Mouse (Mus musculus) small intestine, adult 2 months (tissue): Measurements from ENCODE around the gene Slc24a3. TPM values are rescaled to one million over a fixed set of nuclear protein-coding genes. Genes with fewer than 3 reads are reported as not detected.

Source experiments
- H3K27ac ChIP-seq: fragments of 200-500 bp; 2 replicates; pipeline ENCODE4 v1.5.1; 2012; ENCODE audit warnings: low read depth, low read length, control low read depth, inconsistent platforms; ENCODE audit not compliant: insufficient read depth
- H3K27me3 ChIP-seq: fragments of 200-500 bp; 2 replicates; pipeline ENCODE4 v1.6.1; 2012; ENCODE audit warnings: mild to moderate bottlenecking, moderate library complexity, low read length, inconsistent platforms; ENCODE audit not compliant: control insufficient read depth, insufficient read depth
- H3K36me3 ChIP-seq: fragments of 200-500 bp; 2 replicates; pipeline ENCODE4 v1.6.1; 2012; ENCODE audit warnings: mild to moderate bottlenecking, low read length, control low read depth, inconsistent platforms; ENCODE audit not compliant: control insufficient read depth, insufficient read depth
- H3K4me1 ChIP-seq: fragments of 200-500 bp; 2 replicates; pipeline ENCODE4 v1.6.1; 2012; ENCODE audit warnings: low read length, inconsistent platforms, mixed read lengths; ENCODE audit not compliant: control insufficient read depth, insufficient read depth, insufficient read length
- H3K4me3 ChIP-seq: fragments of 200-500 bp; 2 replicates; pipeline ENCODE4 v1.5.1; 2012; ENCODE audit warnings: low read depth, mild to moderate bottlenecking, control low read depth, inconsistent platforms, low read length, moderate library complexity
- CTCF ChIP-seq: fragments of 200-500 bp; IDR thresholded peaks from 2 replicates; pipeline ENCODE4 v1.5.1; 2012; ENCODE audit warnings: low read depth, mild to moderate bottlenecking, control low read depth, inconsistent platforms, low read length, moderate library complexity, mixed read lengths; ENCODE audit not compliant: insufficient replicate concordance, insufficient read length; ENCODE audit errors: extremely low read depth
- POLR2A ChIP-seq: fragments of 200-500 bp; IDR thresholded peaks from 2 replicates; pipeline ENCODE4 v1.6.1; 2012; ENCODE audit warnings: low read depth, mild to moderate bottlenecking, control low read depth, inconsistent platforms, low read length, moderate library complexity
- WGBS: fragments of 180-500 bp; shearing (Covaris S2); methylation state at CpG from one replicate; pipeline ENCODE4 v1.1.7; 2018; 5-methylcytosine and 5-hydroxymethylcytosine counted together
- polyA plus RNA-seq: library from polyadenylated mRNA; depleted of rRNA; stranded (reverse); fragments of >200 nt; gene quantifications from 2 replicates; pipeline ENCODE4 v1.2.3, GENCODE M21; 2012

Gene Slc24a3
- polyA plus RNA-seq, 1 experiment: 6.1 TPM

DNA sequence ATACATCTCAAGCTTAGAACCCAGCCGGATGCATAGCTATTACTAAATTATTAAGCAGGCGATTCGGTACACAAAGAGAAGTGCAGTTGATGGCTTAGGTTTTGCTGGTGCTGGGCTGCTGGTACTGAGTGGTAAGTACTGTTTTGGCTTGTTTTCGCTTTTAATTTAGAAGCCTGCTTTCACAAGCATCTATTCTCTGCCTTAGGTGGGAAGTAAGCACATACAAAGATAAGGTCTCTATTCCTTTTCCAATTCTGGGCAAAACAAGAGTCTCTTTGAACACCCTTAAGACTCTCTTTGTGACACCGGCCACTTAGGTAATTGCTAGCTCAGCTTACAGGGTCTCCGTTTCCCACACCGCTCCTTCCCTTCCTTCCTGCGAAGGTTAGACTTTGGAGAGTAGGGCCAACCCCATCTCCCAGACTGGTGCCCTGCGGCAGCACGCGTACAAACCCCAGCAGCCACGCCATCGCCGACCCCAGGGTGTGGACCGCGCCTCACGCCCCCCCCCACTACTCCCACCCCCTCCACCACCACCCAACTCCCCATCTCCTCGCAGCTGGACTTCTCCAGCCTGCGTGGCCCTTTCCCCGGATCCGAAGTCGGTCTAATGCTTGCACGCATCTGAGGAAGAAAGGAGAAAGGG is 507.1 kb downstream of the Slc24a3 start:
- H3K27ac ChIP-seq: no peak overlapping the region
- WGBS: 4% methylated on average over 23 of the region's 23 CpGs
- H3K27me3 ChIP-seq: no peaks in the 10 kb centered on the region
- H3K36me3 ChIP-seq: no peaks in the 10 kb centered on the region
- H3K4me1 ChIP-seq: no peaks in the 10 kb centered on the region
- TF ChIP-seq CTCF (no peak), POLR2A (no peak)
- H3K4me3 ChIP-seq: peak overlapping the region; percentile 77

DNA sequence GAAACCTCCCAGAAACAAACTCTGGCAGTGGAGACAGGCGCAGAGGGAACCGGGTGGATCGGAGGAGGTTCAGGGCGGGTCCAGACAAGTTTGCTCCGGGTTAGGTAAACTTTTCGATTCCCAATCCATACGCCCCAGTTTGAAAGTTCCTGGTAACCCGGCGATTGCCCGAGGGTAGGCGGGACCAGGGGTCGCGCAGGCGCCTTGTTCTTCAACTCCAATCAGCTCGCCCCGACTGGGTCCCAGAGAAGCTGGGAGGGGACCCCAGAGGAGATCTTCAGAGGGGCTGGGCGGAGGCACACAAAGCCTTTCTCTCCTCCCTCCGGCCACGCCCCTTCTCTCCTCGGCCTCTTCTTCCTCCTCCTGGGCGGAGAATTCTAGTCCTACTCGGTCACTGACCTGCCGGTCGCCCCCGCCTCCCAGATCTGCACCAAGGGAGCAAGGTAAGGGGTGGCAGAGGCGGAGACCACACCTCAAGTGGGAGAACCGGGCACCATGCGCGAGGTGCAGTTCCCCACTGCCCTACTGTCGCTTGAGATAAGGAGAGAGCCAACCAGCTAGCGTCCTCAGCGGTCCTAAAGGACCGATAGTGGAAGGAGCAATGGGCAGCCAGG is 507.7 kb downstream of the Slc24a3 start, which contains the start of gene Rin2:
Gene Rin2 (plus strand): TSS at position 74 of the 614 bp plus-strand sequence.
- peak within 1 kb of the TSS; percentile 77 for H3K4me3 ChIP-seq
- TF ChIP-seq POLR2A (no peak; the same call in 1 of the 2 replicates), CTCF (no peak)
- H3K36me3 ChIP-seq: no peaks in the 10 kb centered on the region
- WGBS: under 1% methylated on average over 33 of the region's 33 CpGs
- no peaks in the 10 kb centered on the region for H3K27me3 ChIP-seq
- H3K4me1 ChIP-seq: peaks cover under 1% of the 10 kb centered on the region; the same call in 1 of the 2 replicates
- H3K27ac ChIP-seq: peak within 1 kb of the TSS; percentile 18; the same call in 1 of the 2 replicates

DNA sequence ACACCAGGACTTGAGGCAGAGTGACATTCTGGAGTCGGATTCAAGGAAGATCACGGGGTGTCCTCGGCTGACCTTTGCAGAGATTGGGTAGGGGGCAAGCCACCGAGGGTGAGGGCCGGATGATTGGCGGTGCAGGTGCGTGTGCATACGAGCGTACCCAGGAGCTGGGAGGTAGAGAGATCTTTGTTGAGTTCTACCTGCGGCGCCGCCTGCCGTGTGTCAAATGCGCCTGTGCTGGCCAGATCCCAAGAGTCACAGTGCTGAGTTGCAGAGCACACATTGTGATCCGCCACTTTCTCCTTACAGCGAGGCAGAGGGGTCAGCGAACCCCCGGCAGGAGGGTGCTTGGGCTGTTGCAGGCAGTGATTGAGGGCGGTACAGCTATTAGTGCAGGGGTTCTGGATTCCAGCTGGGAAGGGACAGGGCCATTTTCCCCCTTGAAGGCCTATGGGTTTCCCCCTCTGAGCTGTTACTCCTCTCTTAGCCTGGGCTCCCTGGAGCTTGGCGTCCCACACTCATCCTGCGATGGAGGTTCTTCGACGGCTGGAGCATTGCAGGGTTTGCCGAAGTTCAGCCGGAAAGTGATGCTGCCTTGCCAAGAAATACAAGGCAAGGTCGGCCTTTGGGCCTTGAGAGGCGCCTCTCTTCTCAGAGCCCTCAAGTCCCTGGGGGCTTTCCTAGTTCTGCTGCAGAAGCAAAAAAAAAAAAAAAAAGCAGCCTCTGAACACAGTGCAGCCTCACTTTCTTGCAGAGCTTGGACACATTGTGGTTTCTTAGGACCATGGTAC is 508.4 kb downstream of the Slc24a3 start:
- peaks cover 2% of the 10 kb centered on the region; the same call in 1 of the 2 replicates for H3K4me1 ChIP-seq
- peak overlapping the region; percentile 77 for H3K4me3 ChIP-seq
- no peaks in the 10 kb centered on the region for H3K36me3 ChIP-seq
- 8% methylated on average over 27 of the region's 27 CpGs for WGBS
- TF ChIP-seq POLR2A: no peak
- TF ChIP-seq CTCF: no peak
- peak overlapping the region; percentile 18; the same call in 1 of the 2 replicates for H3K27ac ChIP-seq
- no peaks in the 10 kb centered on the region for H3K27me3 ChIP-seq

DNA sequence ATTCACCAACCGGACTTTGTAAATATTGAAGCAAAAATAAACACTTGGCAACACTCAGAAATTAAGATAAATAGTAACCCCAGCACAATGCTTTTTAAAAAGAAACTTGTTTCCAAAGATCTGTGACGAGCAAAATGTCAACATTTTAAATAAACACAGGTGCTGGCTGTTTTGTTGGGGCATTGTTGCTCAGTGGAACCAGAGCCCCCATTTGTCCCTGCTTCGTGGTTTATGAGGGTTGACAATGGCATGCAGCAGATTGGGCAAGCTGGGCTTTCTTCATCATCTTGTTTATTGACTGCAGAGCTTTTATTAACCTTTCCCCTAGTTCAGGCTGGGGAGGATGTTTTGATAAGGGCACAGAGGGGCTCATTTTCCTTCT is 509.0 kb downstream of the Slc24a3 start:
- 40% methylated on average over 3 of the region's 3 CpGs for WGBS
- Histone ChIP-seq H3K4me3 (no peak overlapping the region), H3K4me1 (peaks cover 2% of the 10 kb centered on the region; the same call in 1 of the 2 replicates), H3K36me3 (no peaks in the 10 kb centered on the region), H3K27ac (no peak overlapping the region), H3K27me3 (no peaks in the 10 kb centered on the region)
- TF ChIP-seq POLR2A (no peak), CTCF (no peak)

DNA sequence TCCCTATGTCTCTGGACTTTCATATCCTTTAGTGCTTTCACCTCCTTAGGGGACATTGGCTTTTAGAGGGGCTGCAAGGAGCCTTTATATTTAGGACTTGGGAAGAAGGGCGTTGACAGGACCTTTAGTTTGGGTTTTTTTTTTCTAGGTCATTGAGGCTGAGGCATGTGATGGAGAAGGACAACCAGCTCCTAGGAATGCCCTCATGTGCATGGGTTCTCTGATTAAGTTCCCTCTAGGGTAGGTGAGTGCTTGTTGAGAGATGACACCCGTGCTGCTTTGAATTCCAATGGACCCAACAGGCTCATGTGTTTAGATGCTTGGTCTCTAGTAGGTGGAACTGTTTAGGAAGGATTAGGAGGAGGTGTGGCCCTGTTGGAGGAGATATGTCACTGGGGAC is 509.4 kb downstream of the Slc24a3 start:
- TF ChIP-seq POLR2A (no peak), CTCF (no peak)
- Histone ChIP-seq H3K27me3 (no peaks in the 10 kb centered on the region), H3K4me3 (no peak overlapping the region), H3K27ac (no peak overlapping the region), H3K36me3 (no peaks in the 10 kb centered on the region), H3K4me1 (peaks cover 2% of the 10 kb centered on the region; the same call in 1 of the 2 replicates)
- 87% methylated on average over 2 of the region's 2 CpGs for WGBS

DNA sequence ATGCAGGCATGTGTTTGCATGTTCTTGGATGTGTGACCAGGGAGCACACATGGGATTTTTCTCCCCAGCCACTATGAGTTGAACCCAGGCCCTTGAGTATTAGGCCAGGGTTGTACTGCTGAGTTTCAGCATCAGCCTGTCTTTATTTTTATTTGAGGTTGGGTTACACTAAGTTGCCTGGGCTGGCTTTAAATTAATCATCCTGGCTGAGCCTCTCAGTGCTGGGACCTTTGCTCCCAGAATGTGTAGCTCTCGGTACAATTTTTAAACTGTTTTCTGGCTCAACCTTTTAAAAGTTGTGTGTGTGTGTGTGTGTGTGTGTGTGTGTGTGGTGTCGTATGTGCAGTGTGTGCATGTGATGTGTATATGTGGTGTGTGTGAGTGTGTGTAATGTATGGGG is 512.6 kb downstream of the Slc24a3 start:
- no peaks in the 10 kb centered on the region for H3K27me3 ChIP-seq
- no peak for TF ChIP-seq POLR2A
- TF ChIP-seq CTCF: no peak
- 55% methylated on average over 2 of the region's 2 CpGs for WGBS
- H3K36me3 ChIP-seq: no peaks in the 10 kb centered on the region
- peaks cover 2% of the 10 kb centered on the region; the same call in 1 of the 2 replicates for H3K4me1 ChIP-seq
- no peak overlapping the region for H3K27ac ChIP-seq
- H3K4me3 ChIP-seq: no peak overlapping the region
